Mouse (Mus musculus) brain, embryonic 14.5 days (tissue): ENCODE measurements at regions not wholly inside any gene's neighbourhood (a gene's known extent, or its start where the extent isn't known, plus 50 kb on each side); places are given as distances from the start of the nearest gene placed in this dataset.

ENCODE experiments used
- CTCF ChIP-seq: fragments of 200-500 bp; IDR thresholded peaks from 2 replicates; pipeline ENCODE4 v1.5.1; 2012; ENCODE audit warnings: inconsistent platforms, mild to moderate bottlenecking, moderate library complexity, borderline replicate concordance; ENCODE audit not compliant: insufficient read depth, insufficient read length; ENCODE audit errors: extremely low read depth
- POLR2A ChIP-seq: fragments of 200-500 bp; IDR thresholded peaks from 2 replicates; pipeline ENCODE4 v1.6.1; 2012; ENCODE audit warnings: mild to moderate bottlenecking, inconsistent platforms, borderline replicate concordance; ENCODE audit not compliant: poor library complexity, insufficient read depth, insufficient read length, severe bottlenecking; ENCODE audit errors: extremely low read depth

DNA sequence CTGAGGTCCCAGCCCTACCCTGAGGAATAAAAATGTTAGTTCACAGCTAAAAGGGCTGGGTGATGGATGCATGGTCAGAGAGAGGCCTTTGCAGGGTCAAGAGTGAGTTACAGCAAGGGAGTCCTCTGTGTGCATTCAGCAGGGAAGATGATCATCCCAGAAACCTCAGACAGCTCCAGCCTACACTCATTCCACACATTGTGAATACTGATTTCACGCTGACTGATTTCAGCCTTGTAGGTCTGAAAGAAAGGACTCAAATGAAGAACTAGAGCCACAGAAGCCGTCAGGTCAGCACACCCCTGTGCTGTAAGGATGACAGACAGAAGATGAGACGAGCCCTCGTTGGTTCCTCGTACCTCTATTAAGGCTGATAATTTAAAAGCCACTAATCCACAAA is 2858.0 kb upstream of the 5930422O12Rik start:
- TF ChIP-seq CTCF: no peak
- no peak for TF ChIP-seq POLR2A
